Comparison of ENCODE assay signal across 18 mouse cellular contexts in genomic region chr19:19004023-19004656, GRCm38 (mm10).
DNase-seq lines count a peak whose midpoint lies in the region; ATAC-seq and TF ChIP-seq lines count a peak whose summit lies in the region.
"Had no signal": no experiment of that assay in that cellular context is flagged by ENCODE, and none has a peak within 500 bp of the region (broad histone marks: within the 10 kb centered on the region; RNA-seq: fewer than 3 reads in every experiment).

No protein-coding gene starts in this region.

- 45% methylated on average over 8 of the region's 11 CpGs for WGBS in lung, postnatal 0 days
- WGBS in neural tube, embryonic 14.5 days = 22% methylated on average over 10 of the region's 11 CpGs
- 39% methylated on average over 10 of the region's 11 CpGs for WGBS in intestine, embryonic 15.5 days

- TF ChIP-seq EP300 in lung, postnatal 0 days (IDR thresholded peaks at IDR 0.05) = no peak

- H3K9ac ChIP-seq in lung, postnatal 0 days (replicated peaks; ENCODE audit: low read depth) = no peak overlapping the region
- no peak overlapping the region for H3K9ac ChIP-seq in neural tube, embryonic 14.5 days (replicated peaks; ENCODE audit: low read depth, low read length)
- H3K9ac ChIP-seq in intestine, embryonic 15.5 days = no peak overlapping the region
- H3K9ac ChIP-seq: lung, embryonic 14.5 days had no signal

- DNase-seq in embryo, embryonic 10.5 days (ENCODE audit: low spot score) = peak; percentile 11
- DNase-seq in embryo, embryonic 10 days (ENCODE audit: low spot score) = no peak
- no peak for DNase-seq in lung, postnatal 0 days (ENCODE audit: low spot score)
- DNase-seq in lung, postnatal 36 days = no peak
- DNase-seq in mesoderm, embryonic 11.5 days (ENCODE audit: low read depth, low spot score) = peak; percentile 20
- DNase-seq in urinary bladder, postnatal 36 days (ENCODE audit: low spot score in 2 of 2) = no peak
- DNase-seq: cerebellum, postnatal 10 days; heart, adult 11 months; kidney, postnatal 4 days; lung, embryonic 14.5 days; right cerebral cortex, postnatal 14 days; thymus, postnatal 4 days had no signal

- no peak for TF ChIP-seq CTCF in lung, postnatal 0 days (IDR thresholded peaks at IDR 0.05)

- ATAC-seq in lung, postnatal 0 days = peak; percentile 28; the same call in 1 of the 2 replicates
- ATAC-seq in neural tube, embryonic 14.5 days (ENCODE audit: low read depth) = peak; percentile 72; the same call in 1 of the 2 replicates
- ATAC-seq in intestine, embryonic 15.5 days = no peak
- ATAC-seq: intestine, embryonic 16.5 days had no signal

- no peaks in the 10 kb centered on the region for H3K4me1 ChIP-seq in lung, postnatal 0 days (ENCODE audit: insufficient read depth, low read depth, low read length)
- peaks cover 3% of the 10 kb centered on the region; the same call in 1 of the 2 replicates for H3K4me1 ChIP-seq in neural tube, embryonic 14.5 days (ENCODE audit: control insufficient read depth, insufficient read depth, low read length)
- H3K4me1 ChIP-seq in intestine, embryonic 15.5 days (replicated peaks) = no peaks in the 10 kb centered on the region
- H3K4me1 ChIP-seq: megakaryocyte, embryonic 14.5 days had no signal

- no peak overlapping the region for H3K27ac ChIP-seq in lung, postnatal 0 days (ENCODE audit: low read length)
- H3K27ac ChIP-seq in neural tube, embryonic 14.5 days (ENCODE audit: low read depth, low read length) = no peak overlapping the region
- no peak overlapping the region for H3K27ac ChIP-seq in intestine, embryonic 15.5 days

- no peak overlapping the region for H3K4me2 ChIP-seq in lung, postnatal 0 days (replicated peaks; ENCODE audit: low read depth, low read length)
- H3K4me2 ChIP-seq in neural tube, embryonic 14.5 days (ENCODE audit: low read depth, low read length) = no peak overlapping the region
- no peak overlapping the region for H3K4me2 ChIP-seq in intestine, embryonic 15.5 days (replicated peaks)
- H3K4me2 ChIP-seq: liver, embryonic 11.5 days; lung, embryonic 14.5 days had no signal

- H3K4me3 ChIP-seq in lung, postnatal 0 days (ENCODE audit: low read depth, low read length) = no peak overlapping the region
- H3K4me3 ChIP-seq in neural tube, embryonic 14.5 days (ENCODE audit: low read depth, low read length) = no peak overlapping the region
- H3K4me3 ChIP-seq in intestine, embryonic 15.5 days (replicated peaks) = no peak overlapping the region
- H3K4me3 ChIP-seq: megakaryocyte, embryonic 14.5 days had no signal

- H3K27me3 ChIP-seq in lung, postnatal 0 days (replicated peaks; ENCODE audit: insufficient read depth, low read length) = no peaks in the 10 kb centered on the region
- H3K27me3 ChIP-seq in neural tube, embryonic 14.5 days (ENCODE audit: control insufficient read depth, insufficient read depth, low read length) = no peaks in the 10 kb centered on the region
- no peaks in the 10 kb centered on the region for H3K27me3 ChIP-seq in intestine, embryonic 15.5 days (replicated peaks)
- H3K27me3 ChIP-seq: CH12.LX; megakaryocyte, embryonic 14.5 days had no signal

- no peaks in the 10 kb centered on the region for H3K36me3 ChIP-seq in lung, postnatal 0 days (ENCODE audit: insufficient read depth, low read length)
- no peaks in the 10 kb centered on the region for H3K36me3 ChIP-seq in neural tube, embryonic 14.5 days (ENCODE audit: control insufficient read depth, insufficient read depth, low read length)
- H3K36me3 ChIP-seq in intestine, embryonic 15.5 days = no peaks in the 10 kb centered on the region

- no peaks in the 10 kb centered on the region for H3K9me3 ChIP-seq in lung, postnatal 0 days (ENCODE audit: low read length)
- no peaks in the 10 kb centered on the region for H3K9me3 ChIP-seq in neural tube, embryonic 14.5 days (ENCODE audit: control insufficient read depth, low read length)
- H3K9me3 ChIP-seq in intestine, embryonic 15.5 days = no peaks in the 10 kb centered on the region
- H3K9me3 ChIP-seq: megakaryocyte, embryonic 14.5 days had no signal

Comparison
In these comparisons a context has a peak if more than half of its experiments do, and no peak if none do; other contexts are left out.
1. DNase-seq: peak in embryo, embryonic 10.5 days (single experiment) and mesoderm, embryonic 11.5 days (single experiment); none in embryo, embryonic 10 days (single experiment), lung, postnatal 0 days (single experiment), lung, postnatal 36 days (single experiment) and urinary bladder, postnatal 36 days (0 of 2).